Mouse (Mus musculus) midbrain, embryonic 12.5 days (tissue): ENCODE results near the gene Epb41l1. TPM values are rescaled to one million over a fixed set of nuclear protein-coding genes. Genes with fewer than 3 reads are reported as not detected.
A peak's percentile ranks its signal among the peaks of the same experiment; 100 is the strongest.

Experiments
- ATAC-seq: fragments of 200-750 bp; cut with Nextera tagmentation; 2 replicates; pipeline ENCODE4 v1.8.0; 2017; ENCODE audit warnings: low read depth, moderate TSS enrichment, moderate library complexity; ENCODE audit not compliant: low FRiP score
- H3K27ac ChIP-seq: fragments of 300-500 bp; sonication (generic); replicated peaks from 2 replicates; pipeline ENCODE4 v1.5.1; 2016; ENCODE audit warnings: mild to moderate bottlenecking
- H3K27me3 ChIP-seq: fragments of 300-500 bp; sonication (generic); 2 replicates; pipeline ENCODE4 v1.6.1; 2016; ENCODE audit warnings: mild to moderate bottlenecking
- H3K36me3 ChIP-seq: fragments of 300-500 bp; sonication (generic); 2 replicates; pipeline ENCODE4 v1.6.1; 2016
- H3K4me1 ChIP-seq: fragments of 300-500 bp; sonication (generic); 2 replicates; pipeline ENCODE4 v1.6.1; 2016
- H3K4me2 ChIP-seq: fragments of 300-500 bp; sonication (generic); replicated peaks from 2 replicates; pipeline ENCODE4 v1.6.1; 2016; ENCODE audit warnings: mild to moderate bottlenecking, moderate library complexity
- H3K4me3 ChIP-seq: fragments of 300-500 bp; sonication (generic); 2 replicates; pipeline ENCODE4 v1.5.1; 2016; ENCODE audit warnings: mild to moderate bottlenecking
- H3K9ac ChIP-seq: fragments of 300-500 bp; sonication (generic); replicated peaks from 2 replicates; pipeline ENCODE4 v1.6.1; 2016; ENCODE audit warnings: mild to moderate bottlenecking, moderate library complexity
- H3K9me3 ChIP-seq: fragments of 300-500 bp; sonication (generic); 2 replicates; pipeline ENCODE4 v1.6.1; 2016; ENCODE audit warnings: mild to moderate bottlenecking
- WGBS: fragments of 180-500 bp; shearing (Covaris S2); methylation state at CpG from one replicate; pipeline ENCODE4 v1.1.7; 2016; 5-methylcytosine and 5-hydroxymethylcytosine counted together
- polyA plus RNA-seq: library from polyadenylated mRNA; unstranded; fragments of >200 nt; fragmentation: Nextera tagmentation; extraction: Ambion mirVana; gene quantifications from 2 replicates; pipeline ENCODE4 v1.2.1, GENCODE M21; 2016

Epb41l1 gene
- polyA plus RNA-seq, 1 experiment from 2014 or later: 6.2 TPM

DNA sequence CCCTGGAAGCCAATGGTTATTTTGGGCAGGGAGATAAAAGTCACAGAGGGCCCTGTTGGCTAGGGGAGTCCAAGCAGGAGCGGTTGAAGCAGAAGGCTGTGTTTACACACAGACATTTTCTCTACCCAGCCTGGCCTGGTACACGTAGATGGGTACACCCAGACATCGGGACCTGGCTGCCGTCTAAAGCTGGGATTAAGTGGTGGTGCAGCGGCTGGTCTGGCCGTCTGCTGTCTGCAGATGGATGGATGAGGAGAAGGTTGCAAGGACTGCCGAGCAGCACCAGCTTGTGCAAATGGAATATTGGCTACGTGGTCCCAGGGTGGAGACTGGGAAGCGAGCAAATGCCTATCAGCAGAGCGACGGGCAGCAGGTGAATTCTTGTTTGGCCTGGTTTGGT, 46.8 kb downstream of the Epb41l1 start:
- WGBS: 86% methylated on average over 11 of the region's 11 CpGs
- H3K27me3 ChIP-seq: no peaks in the 10 kb centered on the region

DNA sequence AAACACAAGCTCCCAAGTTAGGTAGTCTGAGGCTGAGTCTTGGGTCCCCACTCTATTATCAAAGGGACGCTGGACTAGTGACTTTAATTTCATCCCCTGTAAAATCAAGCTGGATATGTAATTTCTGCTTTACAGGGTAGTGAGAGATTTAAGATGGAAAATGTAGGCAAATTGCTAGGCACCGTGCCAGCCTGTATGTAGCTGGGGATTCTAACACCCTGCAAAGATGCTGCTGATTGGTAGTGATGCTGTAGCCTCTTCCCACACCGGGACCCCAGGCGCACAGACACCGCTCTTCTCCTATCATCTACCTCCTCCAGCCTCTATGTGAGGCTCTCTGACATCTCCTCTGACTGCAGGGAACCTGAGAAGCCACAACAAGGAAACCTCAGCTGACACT, 48.2 kb downstream of the Epb41l1 start:
- no peaks in the 10 kb centered on the region for H3K4me1 ChIP-seq
- no peak overlapping the region for H3K4me2 ChIP-seq
- H3K9me3 ChIP-seq: no peaks in the 10 kb centered on the region
- ATAC-seq: no peak
- H3K27me3 ChIP-seq: peaks cover 8% of the 10 kb centered on the region; the same call in 1 of the 2 replicates
- H3K36me3 ChIP-seq: no peaks in the 10 kb centered on the region
- no peak overlapping the region for H3K27ac ChIP-seq
- whole genome bisulfite sequencing: 91% methylated on average over 5 of the region's 5 CpGs
- no peak overlapping the region for H3K4me3 ChIP-seq
- no peak overlapping the region for H3K9ac ChIP-seq

More for the DNA sequence above, 46.8 kb downstream of the Epb41l1 start:
- H3K4me3 ChIP-seq: no peak overlapping the region
- no peak overlapping the region for H3K4me2 ChIP-seq
- H3K27ac ChIP-seq: no peak overlapping the region
- no peak for ATAC-seq
- H3K9me3 ChIP-seq: no peaks in the 10 kb centered on the region
- peaks cover 3% of the 10 kb centered on the region; the same call in 1 of the 2 replicates for H3K4me1 ChIP-seq
- no peak overlapping the region for H3K9ac ChIP-seq
- no peaks in the 10 kb centered on the region for H3K36me3 ChIP-seq

DNA sequence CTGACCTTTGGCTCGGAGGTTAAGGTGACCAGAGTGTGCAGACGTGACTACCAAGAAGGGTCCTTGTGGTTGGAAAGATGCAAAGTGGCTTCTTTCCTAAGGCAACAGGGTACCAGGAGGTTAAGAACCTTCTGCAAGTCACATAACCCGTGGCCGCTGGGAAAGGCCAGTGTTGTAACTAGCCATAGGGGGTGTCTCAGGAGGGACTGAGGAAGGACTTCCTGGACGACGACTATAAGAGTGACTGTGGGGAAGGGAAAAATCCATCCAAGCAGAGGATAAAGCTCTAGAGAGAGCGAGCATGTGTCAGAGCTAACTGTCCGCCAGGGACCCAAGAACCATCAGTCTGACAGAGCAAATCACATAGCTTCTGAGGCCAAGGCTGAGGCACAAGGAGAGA, 48.8 kb downstream of the Epb41l1 start:
- Histone ChIP-seq H3K4me2 (no peak overlapping the region), H3K36me3 (no peaks in the 10 kb centered on the region), H3K27ac (no peak overlapping the region), H3K4me3 (no peak overlapping the region), H3K9ac (no peak overlapping the region), H3K9me3 (no peaks in the 10 kb centered on the region), H3K4me1 (0 out of 2 replicates have a peak, but pooled peaks cover 3% of the 10 kb centered on the region), H3K27me3 (peaks cover 14% of the 10 kb centered on the region)
- 74% methylated on average over 8 of the region's 8 CpGs for WGBS
- no peak for ATAC-seq

- ATAC-seq: no peak
- WGBS: 71% methylated on average over 7 of the region's 7 CpGs
Measured at GRCm38 (mm10) chr2:156470938-156471337, 50.2 kb downstream of the Epb41l1 start.

DNA sequence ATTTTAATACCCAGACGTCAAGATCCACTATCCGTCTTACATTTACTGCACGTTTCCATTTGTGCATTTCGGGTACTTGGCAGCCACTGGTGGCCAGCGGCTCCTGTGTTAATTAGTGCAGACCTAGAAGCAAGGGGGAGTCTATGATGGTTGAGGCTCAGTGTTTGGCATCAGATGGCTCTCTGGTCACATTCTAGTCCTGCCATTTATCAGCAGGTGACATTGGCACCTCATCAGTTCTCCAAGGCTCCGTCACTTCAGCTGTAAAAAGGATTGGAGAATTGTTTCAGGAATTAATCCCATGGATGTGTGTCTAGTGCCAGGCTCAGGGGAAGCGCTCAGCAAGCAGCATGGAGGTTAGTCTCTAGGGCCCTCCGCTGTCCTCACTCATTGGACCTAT, 51.6 kb downstream of the Epb41l1 start:
- Histone ChIP-seq H3K4me1 (peaks cover 21% of the 10 kb centered on the region), H3K27ac (no peak overlapping the region), H3K9ac (no peak overlapping the region), H3K9me3 (no peaks in the 10 kb centered on the region), H3K4me3 (no peak overlapping the region), H3K36me3 (no peaks in the 10 kb centered on the region), H3K27me3 (peaks cover 25% of the 10 kb centered on the region), H3K4me2 (no peak overlapping the region)
- ATAC-seq: no peak
- WGBS: 93% methylated on average over 8 of the region's 8 CpGs

More at GRCm38 (mm10) chr2:156470938-156471337, 50.2 kb downstream of the Epb41l1 start:
- Histone ChIP-seq H3K4me1 (peaks cover 10% of the 10 kb centered on the region), H3K4me2 (no peak overlapping the region), H3K27ac (no peak overlapping the region), H3K27me3 (peaks cover 15% of the 10 kb centered on the region), H3K9me3 (no peaks in the 10 kb centered on the region), H3K4me3 (no peak overlapping the region), H3K36me3 (no peaks in the 10 kb centered on the region), H3K9ac (no peak overlapping the region)

- Histone ChIP-seq H3K36me3 (no peaks in the 10 kb centered on the region), H3K4me3 (no peak overlapping the region), H3K4me1 (peaks cover 21% of the 10 kb centered on the region), H3K27me3 (peaks cover 25% of the 10 kb centered on the region), H3K4me2 (no peak overlapping the region), H3K9me3 (no peaks in the 10 kb centered on the region), H3K9ac (no peak overlapping the region), H3K27ac (no peak overlapping the region)
- no peak for ATAC-seq
- 65% methylated on average over 8 of the region's 8 CpGs for WGBS
Measured at GRCm38 (mm10) chr2:156473696-156474095, 53.0 kb downstream of the Epb41l1 start.

GRCm38 (mm10) chr2:156474111-156474510, 53.4 kb downstream of the Epb41l1 start:
- Histone ChIP-seq H3K27me3 (peaks cover 25% of the 10 kb centered on the region), H3K9me3 (no peaks in the 10 kb centered on the region), H3K4me2 (no peak overlapping the region), H3K4me3 (no peak overlapping the region), H3K4me1 (peaks cover 21% of the 10 kb centered on the region), H3K36me3 (no peaks in the 10 kb centered on the region), H3K9ac (no peak overlapping the region), H3K27ac (no peak overlapping the region)
- no peak; the same call in 1 of the 2 replicates for ATAC-seq
- WGBS: 45% methylated on average over 3 of the region's 3 CpGs

GRCm38 (mm10) chr2:156474891-156475284, 54.2 kb downstream of the Epb41l1 start:
- Histone ChIP-seq H3K4me2 (peak overlapping the region; percentile 90), H3K27ac (peak overlapping the region; percentile 27; the same call in 1 of the 2 replicates), H3K4me1 (peaks cover 21% of the 10 kb centered on the region), H3K27me3 (peaks cover 25% of the 10 kb centered on the region), H3K9me3 (no peaks in the 10 kb centered on the region), H3K4me3 (peak overlapping the region; percentile 64), H3K36me3 (no peaks in the 10 kb centered on the region), H3K9ac (peak overlapping the region; percentile 75)
- WGBS: 30% methylated on average over 12 of the region's 12 CpGs
- ATAC-seq: no peak; the same call in none of the 2 replicates

GRCm38 (mm10) chr2:156475285-156476110, 54.8 kb downstream of the Epb41l1 start:
- H3K4me1 ChIP-seq: peaks cover 21% of the 10 kb centered on the region
- peak overlapping the region; percentile 27; the same call in 1 of the 2 replicates for H3K27ac ChIP-seq
- peak overlapping the region; percentile 90 for H3K4me2 ChIP-seq
- whole genome bisulfite sequencing: under 1% methylated on average over 59 of the region's 80 CpGs
- H3K9me3 ChIP-seq: no peaks in the 10 kb centered on the region
- peak overlapping the region; percentile 64 for H3K4me3 ChIP-seq
- peak overlapping the region; percentile 75 for H3K9ac ChIP-seq
- ATAC-seq: peak; percentile 77
- no peaks in the 10 kb centered on the region for H3K36me3 ChIP-seq
- H3K27me3 ChIP-seq: peaks cover 25% of the 10 kb centered on the region

- Histone ChIP-seq H3K4me2 (peak overlapping the region; percentile 90), H3K9me3 (no peaks in the 10 kb centered on the region), H3K27ac (no peak overlapping the region), H3K4me3 (peak overlapping the region; percentile 64), H3K9ac (peak overlapping the region; percentile 75), H3K36me3 (no peaks in the 10 kb centered on the region), H3K4me1 (peaks cover 21% of the 10 kb centered on the region), H3K27me3 (peaks cover 25% of the 10 kb centered on the region)
- 25% methylated on average over 8 of the region's 8 CpGs for WGBS
- ATAC-seq: no peak
Measured at GRCm38 (mm10) chr2:156476111-156476747, 55.5 kb downstream of the Epb41l1 start.

DNA sequence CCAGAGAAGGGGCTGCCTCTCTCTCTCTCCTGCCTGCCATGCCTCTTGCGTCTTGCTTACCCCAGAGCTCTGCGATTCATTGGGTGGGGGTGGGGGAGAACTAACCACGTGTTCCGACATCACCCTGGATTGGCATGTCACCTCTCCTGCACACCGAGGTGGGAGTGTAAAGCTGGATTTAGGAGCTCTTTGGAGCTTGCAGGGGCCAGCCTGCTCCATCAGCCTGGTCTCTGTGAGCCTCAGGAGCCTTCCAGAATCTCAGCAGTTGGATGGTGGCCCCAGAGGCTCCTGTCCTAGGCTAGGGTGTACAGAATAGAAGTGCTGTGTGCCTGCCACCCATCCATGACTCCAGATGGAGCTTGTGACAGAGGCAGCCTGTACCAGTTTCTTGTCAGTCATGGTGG, 56.0 kb downstream of the Epb41l1 start:
- Histone ChIP-seq H3K27ac (peak overlapping the region; percentile 20; the same call in 1 of the 2 replicates), H3K9ac (0 out of 2 replicates have a peak overlapping the region, but pooled peaks have one; percentile 1), H3K4me3 (no peak overlapping the region), H3K4me2 (peak overlapping the region; percentile 90), H3K9me3 (no peaks in the 10 kb centered on the region), H3K36me3 (no peaks in the 10 kb centered on the region), H3K27me3 (peaks cover 25% of the 10 kb centered on the region), H3K4me1 (peaks cover 21% of the 10 kb centered on the region)
- 43% methylated on average over 5 of the region's 5 CpGs for WGBS
- no peak for ATAC-seq
